Mouse (Mus musculus) heart, embryonic 12.5 days (tissue): Measurements from ENCODE around the gene Gria1. TPM values are rescaled to one million over a fixed set of nuclear protein-coding genes. Genes with fewer than 3 reads are reported as not detected.

Source experiments
- ATAC-seq: fragments of 200-750 bp; cut with Nextera tagmentation; 2 replicates; pipeline ENCODE4 v1.8.0; 2017; ENCODE audit warnings: moderate TSS enrichment, moderate library complexity; ENCODE audit not compliant: insufficient number of reproducible peaks, low FRiP score
- H3K27ac ChIP-seq: fragments of 300-500 bp; sonication (generic); 2 replicates; pipeline ENCODE4 v1.5.1; 2016; ENCODE audit warnings: mild to moderate bottlenecking, moderate library complexity; ENCODE audit not compliant: poor library complexity, severe bottlenecking
- H3K27me3 ChIP-seq: fragments of 300-500 bp; sonication (generic); replicated peaks from 2 replicates; pipeline ENCODE4 v1.6.1; 2016; ENCODE audit warnings: mild to moderate bottlenecking, moderate library complexity
- H3K36me3 ChIP-seq: fragments of 300-500 bp; sonication (generic); 2 replicates; pipeline ENCODE4 v1.6.1; 2016; ENCODE audit warnings: mild to moderate bottlenecking, moderate library complexity
- H3K4me1 ChIP-seq: fragments of 300-500 bp; sonication (generic); replicated peaks from 2 replicates; pipeline ENCODE4 v1.6.1; 2016; ENCODE audit warnings: mild to moderate bottlenecking
- H3K4me2 ChIP-seq: fragments of 300-500 bp; sonication (generic); 2 replicates; pipeline ENCODE4 v1.6.1; 2016; ENCODE audit warnings: mild to moderate bottlenecking, moderate library complexity
- H3K4me3 ChIP-seq: fragments of 300-500 bp; sonication (generic); 2 replicates; pipeline ENCODE4 v1.5.1; 2016; ENCODE audit warnings: mild to moderate bottlenecking
- H3K9ac ChIP-seq: fragments of 300-500 bp; sonication (generic); 2 replicates; pipeline ENCODE4 v1.6.1; 2016; ENCODE audit warnings: mild to moderate bottlenecking, moderate library complexity
- H3K9me3 ChIP-seq: fragments of 300-500 bp; sonication (generic); replicated peaks from 2 replicates; pipeline ENCODE4 v1.6.1; 2016; ENCODE audit warnings: mild to moderate bottlenecking, moderate library complexity
- WGBS: fragments of 180-500 bp; shearing (Covaris S2); methylation state at CpG from one replicate; pipeline ENCODE4 v1.1.7; 2016; 5-methylcytosine and 5-hydroxymethylcytosine counted together
- polyA plus RNA-seq: library from polyadenylated mRNA; unstranded; fragments of >200 nt; fragmentation: Nextera tagmentation; extraction: Ambion mirVana; gene quantifications from 2 replicates; pipeline ENCODE4 v1.2.1, GENCODE M21; 2016

Gria1 gene
- polyA plus RNA-seq, 1 experiment from 2014 or later, result 3.6 TPM

- Histone ChIP-seq H3K27me3 (no peaks in the 10 kb centered on the region), H3K36me3 (no peaks in the 10 kb centered on the region), H3K9me3 (no peaks in the 10 kb centered on the region), H3K4me1 (no peaks in the 10 kb centered on the region), H3K27ac (no peak overlapping the region), H3K4me2 (no peak overlapping the region), H3K9ac (no peak overlapping the region), H3K4me3 (no peak overlapping the region)
- no peak for ATAC-seq
- 81% methylated on average over 8 of the region's 8 CpGs for WGBS
Measured at GRCm38 (mm10) chr11:57297376-57297775, 286.2 kb downstream of the Gria1 start.

- H3K4me2 ChIP-seq, result no peak overlapping the region
- H3K9ac ChIP-seq, result no peak overlapping the region
- no peak overlapping the region for H3K4me3 ChIP-seq
- H3K27me3 ChIP-seq, result no peaks in the 10 kb centered on the region
- WGBS, result 59% methylated on average over 2 of the region's 2 CpGs
- no peak for ATAC-seq
- no peaks in the 10 kb centered on the region for H3K36me3 ChIP-seq
- no peaks in the 10 kb centered on the region for H3K4me1 ChIP-seq
- H3K9me3 ChIP-seq, result no peaks in the 10 kb centered on the region
- no peak overlapping the region for H3K27ac ChIP-seq
Measured at GRCm38 (mm10) chr11:57298263-57298662, 287.1 kb downstream of the Gria1 start.

GRCm38 (mm10) chr11:57298665-57299064 lies 287.5 kb downstream of the Gria1 start:
- Histone ChIP-seq H3K36me3 (no peaks in the 10 kb centered on the region), H3K9ac (no peak overlapping the region), H3K27ac (no peak overlapping the region), H3K27me3 (no peaks in the 10 kb centered on the region), H3K9me3 (no peaks in the 10 kb centered on the region), H3K4me2 (no peak overlapping the region), H3K4me1 (no peaks in the 10 kb centered on the region), H3K4me3 (no peak overlapping the region)
- no peak for ATAC-seq

GRCm38 (mm10) chr11:57303602-57304001 lies 292.4 kb downstream of the Gria1 start:
- H3K27ac ChIP-seq, result no peak overlapping the region
- no peak overlapping the region for H3K4me3 ChIP-seq
- H3K9ac ChIP-seq, result no peak overlapping the region
- no peaks in the 10 kb centered on the region for H3K36me3 ChIP-seq
- no peaks in the 10 kb centered on the region for H3K27me3 ChIP-seq
- no peak overlapping the region for H3K4me2 ChIP-seq
- H3K9me3 ChIP-seq, result no peaks in the 10 kb centered on the region
- WGBS, result 95% methylated on average over 1 of the region's 1 CpGs
- ATAC-seq, result no peak
- no peaks in the 10 kb centered on the region for H3K4me1 ChIP-seq

GRCm38 (mm10) chr11:57306116-57306515 lies 294.9 kb downstream of the Gria1 start:
- WGBS, result 71% methylated on average over 2 of the region's 2 CpGs
- no peak overlapping the region for H3K4me2 ChIP-seq
- no peak for ATAC-seq
- H3K9me3 ChIP-seq, result no peaks in the 10 kb centered on the region
- no peaks in the 10 kb centered on the region for H3K27me3 ChIP-seq
- H3K27ac ChIP-seq, result no peak overlapping the region
- H3K9ac ChIP-seq, result no peak overlapping the region
- H3K4me1 ChIP-seq, result no peaks in the 10 kb centered on the region
- H3K36me3 ChIP-seq, result no peaks in the 10 kb centered on the region
- H3K4me3 ChIP-seq, result no peak overlapping the region

GRCm38 (mm10) chr11:57306892-57307291 lies 295.7 kb downstream of the Gria1 start:
- Histone ChIP-seq H3K4me2 (no peak overlapping the region), H3K4me3 (no peak overlapping the region), H3K4me1 (no peaks in the 10 kb centered on the region), H3K9ac (no peak overlapping the region), H3K27ac (no peak overlapping the region), H3K36me3 (no peaks in the 10 kb centered on the region), H3K9me3 (no peaks in the 10 kb centered on the region), H3K27me3 (no peaks in the 10 kb centered on the region)
- WGBS, result 96% methylated on average over 1 of the region's 1 CpGs
- ATAC-seq, result no peak

- no peaks in the 10 kb centered on the region for H3K27me3 ChIP-seq
- no peak overlapping the region for H3K4me2 ChIP-seq
- H3K4me3 ChIP-seq, result no peak overlapping the region
- H3K27ac ChIP-seq, result no peak overlapping the region
- ATAC-seq, result no peak
- no peaks in the 10 kb centered on the region for H3K36me3 ChIP-seq
- no peak overlapping the region for H3K9ac ChIP-seq
- 76% methylated on average over 3 of the region's 3 CpGs for WGBS
- H3K9me3 ChIP-seq, result no peaks in the 10 kb centered on the region
- H3K4me1 ChIP-seq, result no peaks in the 10 kb centered on the region
Measured at GRCm38 (mm10) chr11:57317063-57317462, 305.9 kb downstream of the Gria1 start.

- whole genome bisulfite sequencing, result 77% methylated on average over 13 of the region's 13 CpGs
- no peak overlapping the region for H3K9ac ChIP-seq
- ATAC-seq, result no peak
- H3K4me1 ChIP-seq, result no peaks in the 10 kb centered on the region
- H3K27me3 ChIP-seq, result no peaks in the 10 kb centered on the region
- H3K27ac ChIP-seq, result no peak overlapping the region
- no peak overlapping the region for H3K4me2 ChIP-seq
- no peaks in the 10 kb centered on the region for H3K9me3 ChIP-seq
- no peaks in the 10 kb centered on the region for H3K36me3 ChIP-seq
- no peak overlapping the region for H3K4me3 ChIP-seq
Measured at GRCm38 (mm10) chr11:57317478-57317877, 306.3 kb downstream of the Gria1 start.

GRCm38 (mm10) chr11:57319374-57319773 lies 308.2 kb downstream of the Gria1 start:
- Histone ChIP-seq H3K36me3 (no peaks in the 10 kb centered on the region), H3K9ac (no peak overlapping the region), H3K27me3 (no peaks in the 10 kb centered on the region), H3K27ac (no peak overlapping the region), H3K9me3 (no peaks in the 10 kb centered on the region), H3K4me3 (no peak overlapping the region), H3K4me2 (no peak overlapping the region), H3K4me1 (no peaks in the 10 kb centered on the region)
- no peak for ATAC-seq
- 76% methylated on average over 3 of the region's 3 CpGs for WGBS

- H3K27ac ChIP-seq, result no peak overlapping the region
- whole genome bisulfite sequencing, result 68% methylated on average over 4 of the region's 4 CpGs
- H3K4me1 ChIP-seq, result no peaks in the 10 kb centered on the region
- no peak overlapping the region for H3K4me3 ChIP-seq
- no peaks in the 10 kb centered on the region for H3K36me3 ChIP-seq
- H3K9me3 ChIP-seq, result no peaks in the 10 kb centered on the region
- ATAC-seq, result no peak
- no peak overlapping the region for H3K4me2 ChIP-seq
- H3K27me3 ChIP-seq, result no peaks in the 10 kb centered on the region
- H3K9ac ChIP-seq, result no peak overlapping the region
Measured at GRCm38 (mm10) chr11:57324099-57324498, 312.9 kb downstream of the Gria1 start.
